Mouse (Mus musculus): ENCODE measurements at regions not wholly inside any gene's neighbourhood (a gene's known extent, or its start where the extent isn't known, plus 50 kb on each side); places are given as distances from the start of the nearest gene placed in this dataset.
A peak's percentile ranks its signal among the peaks of the same experiment; 100 is the strongest.

GRCm38 (mm10) chr1:52553871-52554270 is 53.4 kb upstream of the Nab1 start:
- no peak for DNase-seq (ENCODE audit: low spot score in 2 of 2)

- no peak for DNase-seq (ENCODE audit: low spot score in 2 of 2)
Measured at GRCm38 (mm10) chr1:52565812-52566211, 64.7 kb upstream of the Nemp2 start.

- no peak for DNase-seq (ENCODE audit: low spot score in 2 of 2)
Measured at GRCm38 (mm10) chr1:52571674-52572073, 58.8 kb upstream of the Nemp2 start.

- DNase-seq (ENCODE audit: low spot score in 2 of 2) = peak; percentile 55 to 62
Measured at GRCm38 (mm10) chr1:52578298-52579056, 52.0 kb upstream of the Nemp2 start.

- DNase-seq (ENCODE audit: low spot score in 2 of 2) = peak in 1 of 2 experiments; percentile 24
Measured at GRCm38 (mm10) chr1:52580132-52580896, 50.2 kb upstream of the Nemp2 start.
